Mouse (Mus musculus) left cerebral cortex, adult 11 months (tissue): Measurements from ENCODE around the gene Gm3383.
"Not testable (repeated sequence)": the region's sequence is repeated elsewhere in the genome, so short reads cannot be mapped to it uniquely, and the experiment has no call there.

Experiments
- DNase-seq: peaks from one replicate; pipeline ENCODE4 v3.0.0; 2022; ENCODE audit warnings: low spot score

Gm3383 gene

GRCm38 (mm10) chr14:5807882-5808281 is at the start of gene Gm3383:
Gm3383 (minus strand) TSS chr14:5807982.
- not testable (repeated sequence) for DNase-seq

GRCm38 (mm10) chr14:5855911-5856310 is 48.1 kb upstream of the Gm3383 start:
- DNase-seq = not testable (repeated sequence)

- not testable (repeated sequence) for DNase-seq
These were observed 22.4 kb upstream of the Gm3383 start, which contains the start of gene Gm3424 for GRCm38 (mm10) chr14:5830229-5830628. Gm3424 (minus strand) TSS chr14:5830329.

GRCm38 (mm10) chr14:5812699-5813356 is 5.0 kb upstream of the Gm3383 start:
- DNase-seq = not testable (repeated sequence)

- DNase-seq = not testable (repeated sequence)
These were observed 66.3 kb downstream of the Gm3383 start, which contains the start of gene Gm3373 for GRCm38 (mm10) chr14:5741477-5741876. Gm3373 (minus strand) TSS chr14:5741577.

GRCm38 (mm10) chr14:5687357-5687756 is 120.4 kb downstream of the Gm3383 start, which contains the start of gene Gm9603:
Gm9603 (minus strand) TSS chr14:5687457.
- DNase-seq = not testable (repeated sequence)

- not testable (repeated sequence) for DNase-seq
These were observed 174.9 kb downstream of the Gm3383 start, which contains the start of gene Gm8265 for GRCm38 (mm10) chr14:5632928-5633327. Gm8265 (minus strand) TSS chr14:5633028.
